8 mouse cellular contexts compared by ENCODE assay signal in the genomic region with DNA sequence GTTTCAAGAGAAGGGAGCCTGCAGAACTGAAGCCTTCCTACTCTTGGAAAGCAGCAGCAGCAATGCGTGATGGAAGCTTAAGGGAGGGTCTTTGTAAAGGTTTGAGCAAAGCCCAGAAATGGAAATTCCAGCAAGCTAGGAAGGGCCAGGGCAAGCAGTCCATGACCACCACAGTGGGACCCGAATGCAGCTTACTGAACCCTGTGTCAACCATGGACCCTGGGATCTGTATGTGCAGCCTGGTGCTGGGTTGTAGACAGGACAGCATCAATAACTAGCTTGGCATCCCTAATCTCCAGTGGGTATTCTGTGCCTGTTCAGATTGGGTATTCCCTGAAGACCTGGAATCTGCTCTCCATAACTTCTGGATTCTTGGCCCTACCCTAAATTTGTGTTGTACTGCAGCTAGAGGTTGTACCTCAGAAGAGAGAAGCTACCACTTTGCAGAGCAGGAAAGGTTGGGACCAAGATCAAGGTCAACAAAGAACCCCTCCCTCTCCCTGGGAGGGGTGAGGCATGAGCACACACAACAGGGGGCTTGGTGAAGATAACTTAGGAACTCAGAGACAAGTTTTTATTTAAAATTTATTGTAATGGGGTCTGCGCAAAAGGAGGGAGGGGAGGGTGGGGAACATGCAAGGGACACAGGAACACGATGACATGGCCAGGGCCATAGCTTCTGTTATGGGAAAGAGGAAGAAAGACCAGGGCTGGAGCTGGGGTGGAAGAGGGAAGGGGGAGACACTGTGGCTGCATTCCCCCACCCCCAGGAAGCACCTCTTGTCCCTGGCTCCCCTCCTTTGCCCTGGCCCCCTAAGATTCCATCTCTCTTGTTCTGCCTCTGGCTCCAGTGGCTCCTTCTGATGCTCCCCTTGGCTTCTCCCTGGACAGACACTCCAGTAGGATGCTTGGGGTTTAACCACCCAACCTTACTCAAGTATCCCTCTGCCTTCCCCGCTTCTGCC. TPM values are rescaled to one million over a fixed set of nuclear protein-coding genes. Genes with fewer than 3 reads are reported as not detected.
DNase-seq lines count a peak whose midpoint lies in the region; ATAC-seq and TF ChIP-seq lines count a peak whose summit lies in the region.

No protein-coding gene starts in this region.

- no peak for DNase-seq in heart, postnatal 14 days
- peak; percentile 44 for DNase-seq in MEL (ENCODE audit: low read depth, low spot score)
- DNase-seq in forelimb bud, embryonic 11.5 days (ENCODE audit: low read depth, low spot score): peak; percentile 26
- DNase-seq in midbrain, embryonic 10.5 days (ENCODE audit: low spot score): peak; percentile 56
- no peak for DNase-seq in layer of hippocampus, adult 11-12 months (ENCODE audit: low spot score)
- DNase-seq in right cerebral cortex, postnatal 14 days: no peak

- peak overlapping the region; percentile 49 to 63 for H3K4me3 ChIP-seq in heart, embryonic 14.5 days (ENCODE audit: control insufficient read depth in 1 of 2, insufficient read depth in 1 of 2, low read depth in 1 of 2, low read length in 2 of 2)
- H3K4me3 ChIP-seq in MEL (ENCODE audit: control insufficient read depth in 1 of 2, insufficient read depth in 1 of 2, low read depth in 2 of 2, low read length in 2 of 2): no peak overlapping the region
- peak overlapping the region; percentile 88 for H3K4me3 ChIP-seq in midbrain, embryonic 10.5 days

- H3K4me2 ChIP-seq in heart, embryonic 14.5 days (ENCODE audit: low read length): peak overlapping the region; percentile 85

- ATAC-seq in heart, embryonic 14.5 days (ENCODE audit: insufficient number of reproducible peaks, insufficient read depth, low FRiP score, low read depth): no peak
- no peak for ATAC-seq in monocyte, adult 5-6 weeks (replicated peaks; ENCODE audit: insufficient number of reproducible peaks, low FRiP score, low TSS enrichment, poor library complexity, severe bottlenecking)

- peak; percentile 25 to 55; a peak in 2 of 4 replicates for TF ChIP-seq POLR2A in MEL (IDR thresholded peaks at IDR 0.05; ENCODE audit: control insufficient read depth in 1 of 2, insufficient read depth in 1 of 2, low read depth in 1 of 2, low read length in 2 of 2, poor library complexity in 1 of 2)

- H3K79me2 ChIP-seq in MEL (ENCODE audit: control insufficient read depth, insufficient read depth, low read length, poor library complexity): peaks cover 43% of the 10 kb centered on the region

- no peaks in the 10 kb centered on the region for H3K27me3 ChIP-seq in heart, embryonic 14.5 days (ENCODE audit: control insufficient read depth, insufficient read depth, low read length)
- H3K27me3 ChIP-seq in MEL (ENCODE audit: control insufficient read depth in 1 of 2, insufficient read depth in 2 of 2, low read length in 2 of 2): no peaks in the 10 kb centered on the region
- no peaks in the 10 kb centered on the region for H3K27me3 ChIP-seq in midbrain, embryonic 10.5 days (ENCODE audit: low read depth, poor library complexity, severe bottlenecking)

- no peaks in the 10 kb centered on the region for H3K9me3 ChIP-seq in heart, embryonic 14.5 days (ENCODE audit: control insufficient read depth, low read length)
- H3K9me3 ChIP-seq in MEL (replicated peaks; ENCODE audit: insufficient read depth, low read length): no peaks in the 10 kb centered on the region
- H3K9me3 ChIP-seq in midbrain, embryonic 10.5 days (replicated peaks): no peaks in the 10 kb centered on the region

- intact Hi-C loops in heart, postnatal 14 days (cut with DNase I): no loop called here

- peaks cover 31% of the 10 kb centered on the region for H3K36me3 ChIP-seq in heart, embryonic 14.5 days (ENCODE audit: control insufficient read depth, insufficient read depth, low read length)
- H3K36me3 ChIP-seq in MEL (ENCODE audit: control insufficient read depth in 1 of 2, insufficient read depth in 2 of 2, low read length in 2 of 2): peaks cover 0 to 22% of the 10 kb centered on the region in 2 experiments; a peak in 3 of 4 replicates
- peaks cover 42% of the 10 kb centered on the region for H3K36me3 ChIP-seq in midbrain, embryonic 10.5 days

- peaks cover 25 to 57% of the 10 kb centered on the region in 2 experiments for H3K4me1 ChIP-seq in heart, embryonic 14.5 days (ENCODE audit: control insufficient read depth in 2 of 2, insufficient read depth in 2 of 2, low read length in 2 of 2)
- H3K4me1 ChIP-seq in MEL (ENCODE audit: control insufficient read depth in 1 of 2, insufficient read depth in 2 of 2, low read length in 2 of 2): peaks cover 0 to 17% of the 10 kb centered on the region in 2 experiments; a peak in 2 of 4 replicates
- H3K4me1 ChIP-seq in midbrain, embryonic 10.5 days: peaks cover 88% of the 10 kb centered on the region

- WGBS in heart, embryonic 14.5 days: 42% methylated on average over 5 of the region's 5 CpGs
- 49% methylated on average over 5 of the region's 5 CpGs for WGBS in midbrain, embryonic 10.5 days

- H3K27ac ChIP-seq in heart, embryonic 14.5 days (replicated peaks in 1 of 2; ENCODE audit: control insufficient read depth in 1 of 2, insufficient read depth in 1 of 2, low read depth in 2 of 2, low read length in 2 of 2): peak overlapping the region; percentile 28 to 48; a peak in 2 of 4 replicates
- H3K27ac ChIP-seq in MEL (ENCODE audit: control insufficient read depth, low read depth, low read length): no peak overlapping the region
- H3K27ac ChIP-seq in midbrain, embryonic 10.5 days (replicated peaks): peak overlapping the region; percentile 92

- peak overlapping the region; percentile 72 for H3K9ac ChIP-seq in heart, embryonic 14.5 days (ENCODE audit: low read length)
- peak overlapping the region; percentile 97; the same call in 1 of the 2 replicates for H3K9ac ChIP-seq in MEL (ENCODE audit: control insufficient read depth, low read depth, low read length, poor library complexity, severe bottlenecking)

- no peak for TF ChIP-seq RAD21 in MEL (IDR thresholded peaks at IDR 0.05; ENCODE audit: low read depth, low read length)

- TF ChIP-seq CTCF in MEL (IDR thresholded peaks at IDR 0.05 in 2 of 3, conservative IDR thresholded peaks at IDR 0.05 in 1 of 3; ENCODE audit: control insufficient read depth in 1 of 3, insufficient read depth in 1 of 3, low read depth in 2 of 3, low read length in 3 of 3, poor library complexity in 1 of 3, severe bottlenecking in 1 of 3): no peak

- TF ChIP-seq EP300 in MEL (IDR thresholded peaks at IDR 0.05; ENCODE audit: low read depth in 1 of 2, low read length in 2 of 2): no peak

TF ChIP-seq in MEL, 35 proteins besides CTCF, POLR2A, EP300 and RAD21 (continues in another document):
- TF ChIP-seq MYB (IDR thresholded peaks at IDR 0.05; ENCODE audit: low read depth, low read length) (no peak), SIN3A (IDR thresholded peaks at IDR 0.05; ENCODE audit: low read length) (no peak), RCOR1 (IDR thresholded peaks at IDR 0.05; ENCODE audit: low read depth, low read length) (no peak), POLR2AphosphoS2 (IDR thresholded peaks at IDR 0.05; ENCODE audit: low read length) (peak; percentile 90), MAFK (IDR thresholded peaks at IDR 0.05; ENCODE audit: borderline replicate concordance, low read depth, low read length) (no peak), NRF1 (IDR thresholded peaks at IDR 0.05; ENCODE audit: insufficient read depth, low read depth, low read length, poor library complexity, severe bottlenecking) (no peak)

RNA-seq across cellular contexts. Expression of gene Prrt2, which starts 0.8 kb away (rescaled TPM):
- 2.1 and 3.2 TPM in 2 replicates for polyA plus RNA-seq in heart, embryonic 14.5 days (2014; fragmentation: Nextera tagmentation; extraction: Ambion mirVana)
- total RNA-seq in heart, postnatal 14 days (2021): 1 to 10 TPM; 1.1 to 1.2 TPM
- total RNA-seq in MEL (2012; rRNA removed): 0.12 and 0.13 TPM in 2 replicates
- 1 to 10 TPM in 1 of 2 experiments, not detected in 1; 1.4 TPM for polyA plus RNA-seq in MEL (2012; ENCODE audit: insufficient read depth in 1 of 2, insufficient read length in 2 of 2, low read depth in 1 of 2, low replicate concordance in 2 of 2, missing spikeins in 1 of 2)
- polyA plus RNA-seq in midbrain, embryonic 10.5 days (2016; fragmentation: Nextera tagmentation; extraction: Ambion mirVana): 2.9 and 4.4 TPM in 2 replicates
- total RNA-seq in monocyte, adult 5-6 weeks (2017): not detected in 3 replicates

RNA-seq across cellular contexts. Expression of gene Gm42742, which starts 0.9 kb away (rescaled TPM):
- 41.9 and 45.0 TPM in 2 replicates for polyA plus RNA-seq in heart, embryonic 14.5 days (2014; fragmentation: Nextera tagmentation; extraction: Ambion mirVana)
- 10 to 100 TPM; 18.0 to 19.8 TPM for total RNA-seq in heart, postnatal 14 days (2021)
- total RNA-seq in MEL (2012; rRNA removed): 13.8 and 20.5 TPM in 2 replicates
- polyA plus RNA-seq in MEL (2012; ENCODE audit: insufficient read depth in 1 of 2, insufficient read length in 2 of 2, low read depth in 1 of 2, low replicate concordance in 2 of 2, missing spikeins in 1 of 2): 10 to 100 TPM in 1 of 2 experiments, not detected in 1; 27.2 TPM
- 46.2 and 55.1 TPM in 2 replicates for polyA plus RNA-seq in midbrain, embryonic 10.5 days (2016; fragmentation: Nextera tagmentation; extraction: Ambion mirVana)
- total RNA-seq in monocyte, adult 5-6 weeks (2017): 6.4 to 36.5 TPM (median 36.3 TPM) in 3 replicates

RNA-seq across cellular contexts. Expression of gene Pagr1a, which starts 4.7 kb away (rescaled TPM):
- 23.1 and 25.4 TPM in 2 replicates for polyA plus RNA-seq in heart, embryonic 14.5 days (2014; fragmentation: Nextera tagmentation; extraction: Ambion mirVana)
- 10 to 100 TPM; 15.2 to 20.6 TPM for total RNA-seq in heart, postnatal 14 days (2021)
- 55.4 and 60.2 TPM in 2 replicates for total RNA-seq in MEL (2012; rRNA removed)
- polyA plus RNA-seq in MEL (2012; ENCODE audit: insufficient read depth in 1 of 2, insufficient read length in 2 of 2, low read depth in 1 of 2, low replicate concordance in 2 of 2, missing spikeins in 1 of 2): 10 to 100 TPM in 1 of 2 experiments, not detected in 1; 85.9 TPM
- polyA plus RNA-seq in midbrain, embryonic 10.5 days (2016; fragmentation: Nextera tagmentation; extraction: Ambion mirVana): 103 and 104 TPM in 2 replicates
- total RNA-seq in monocyte, adult 5-6 weeks (2017): 3.8 to 52.6 TPM (median 4.4 TPM) in 3 replicates

RNA-seq across cellular contexts. Expression of gene Maz, which starts 5.0 kb away (rescaled TPM):
- polyA plus RNA-seq in heart, embryonic 14.5 days (2014; fragmentation: Nextera tagmentation; extraction: Ambion mirVana): 37.6 and 44.7 TPM in 2 replicates
- total RNA-seq in heart, postnatal 14 days (2021): 10 to 100 TPM; 81.8 to 91.3 TPM
- 231 and 234 TPM in 2 replicates for total RNA-seq in MEL (2012; rRNA removed)
- polyA plus RNA-seq in MEL (2012; ENCODE audit: insufficient read depth in 1 of 2, insufficient read length in 2 of 2, low read depth in 1 of 2, low replicate concordance in 2 of 2, missing spikeins in 1 of 2): 100 to 1,000 TPM in 1 of 2 experiments, not detected in 1; 540 TPM
- 64.6 and 66.4 TPM in 2 replicates for polyA plus RNA-seq in midbrain, embryonic 10.5 days (2016; fragmentation: Nextera tagmentation; extraction: Ambion mirVana)
- 16.7 to 36.3 TPM (median 30.1 TPM) in 3 replicates for total RNA-seq in monocyte, adult 5-6 weeks (2017)

RNA-seq across cellular contexts. Expression of gene Pagr1b, which starts 5.6 kb away (rescaled TPM):
- 0.84 TPM in 1 of 2 replicates, not detected in the other for polyA plus RNA-seq in heart, embryonic 14.5 days (2014; fragmentation: Nextera tagmentation; extraction: Ambion mirVana)
- not detected for total RNA-seq in heart, postnatal 14 days (2021)
- 0.39 TPM in 1 of 2 replicates, not detected in the other for total RNA-seq in MEL (2012; rRNA removed)
- polyA plus RNA-seq in MEL (2012; ENCODE audit: insufficient read depth in 1 of 2, insufficient read length in 2 of 2, low read depth in 1 of 2, low replicate concordance in 2 of 2, missing spikeins in 1 of 2): 1 to 10 TPM in 1 of 2 experiments, not detected in 1; 4.5 TPM
- polyA plus RNA-seq in midbrain, embryonic 10.5 days (2016; fragmentation: Nextera tagmentation; extraction: Ambion mirVana): 0.19 and 0.25 TPM in 2 replicates
- total RNA-seq in monocyte, adult 5-6 weeks (2017): 2.9 to 7.8 TPM (median 5.2 TPM) in 3 replicates

Comparison
In these comparisons a context has a peak if more than half of its experiments do, and no peak if none do; other contexts are left out.
1. H3K4me3 ChIP-seq: peak in heart, embryonic 14.5 days (2 of 2) and midbrain, embryonic 10.5 days (single experiment); none in MEL (0 of 2).
2. DNase-seq: peak in MEL (single experiment), forelimb bud, embryonic 11.5 days (single experiment) and midbrain, embryonic 10.5 days (single experiment); none in heart, postnatal 14 days (0 of 2), layer of hippocampus, adult 11-12 months (single experiment) and right cerebral cortex, postnatal 14 days (single experiment).